Mouse (Mus musculus): ENCODE measurements at regions not wholly inside any gene's neighbourhood (a gene's known extent, or its start where the extent isn't known, plus 50 kb on each side); places are given as distances from the start of the nearest gene placed in this dataset.

GRCm38 (mm10) chr6:140961987-140962386 is 232.9 kb downstream of the Gm11077 start:
- Histone ChIP-seq H3K9ac (ENCODE audit: low read depth, low read length, severe bottlenecking) (no peak overlapping the region), H3K9me3 (ENCODE audit: control insufficient read depth, low read length) (no peaks in the 10 kb centered on the region), H3K27me3 (ENCODE audit: control insufficient read depth, insufficient read depth, low read length) (no peaks in the 10 kb centered on the region), H3K4me3 (replicated peaks; ENCODE audit: low read length) (no peak overlapping the region), H3K4me2 (replicated peaks; ENCODE audit: low read depth, low read length, severe bottlenecking) (no peak overlapping the region), H3K36me3 (ENCODE audit: control insufficient read depth, insufficient read depth, low read length) (no peaks in the 10 kb centered on the region), H3K4me1 (ENCODE audit: control insufficient read depth, insufficient read depth, low read length) (no peaks in the 10 kb centered on the region), H3K27ac (replicated peaks; ENCODE audit: low read depth, low read length) (no peak overlapping the region)
- DNase-seq (ENCODE audit: low spot score) (no peak), ATAC-seq (ENCODE audit: low FRiP score, low read depth) (no peak)
- no peak for TF ChIP-seq POLR2A (IDR thresholded peaks at IDR 0.05; ENCODE audit: borderline replicate concordance, extremely low read depth, insufficient read depth, insufficient read length)
- 85% methylated on average over 11 of the region's 11 CpGs for WGBS

DNA sequence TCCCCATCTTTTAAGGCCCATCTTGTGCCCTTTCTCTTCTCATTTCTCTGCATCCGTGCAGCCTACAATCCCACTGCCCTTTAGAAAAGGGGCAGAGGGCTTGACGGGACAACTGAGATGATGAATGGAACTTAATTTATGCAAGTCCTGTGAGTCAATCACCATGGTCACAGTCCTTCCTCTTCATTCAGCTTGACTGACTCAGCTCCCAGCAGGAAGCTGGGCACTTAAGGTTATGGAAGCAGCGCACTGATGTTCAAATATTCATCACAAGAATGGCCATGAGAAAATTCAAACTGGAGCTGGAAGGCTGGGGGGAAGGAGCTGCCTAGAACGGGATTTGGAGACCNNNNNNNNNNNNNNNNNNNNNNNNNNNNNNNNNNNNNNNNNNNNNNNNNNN is 233.5 kb downstream of the Gm11077 start:
- Histone ChIP-seq H3K4me1 (ENCODE audit: control insufficient read depth, insufficient read depth, low read length) (no peaks in the 10 kb centered on the region), H3K4me2 (replicated peaks; ENCODE audit: low read depth, low read length, severe bottlenecking) (no peak overlapping the region), H3K36me3 (ENCODE audit: control insufficient read depth, insufficient read depth, low read length) (no peaks in the 10 kb centered on the region), H3K27me3 (ENCODE audit: control insufficient read depth, insufficient read depth, low read length) (no peaks in the 10 kb centered on the region), H3K4me3 (replicated peaks; ENCODE audit: low read length) (no peak overlapping the region), H3K9ac (ENCODE audit: low read depth, low read length, severe bottlenecking) (no peak overlapping the region), H3K27ac (replicated peaks; ENCODE audit: low read depth, low read length) (no peak overlapping the region), H3K9me3 (ENCODE audit: control insufficient read depth, low read length) (no peaks in the 10 kb centered on the region)
- DNase-seq (ENCODE audit: low spot score) (no peak), ATAC-seq (ENCODE audit: low FRiP score, low read depth) (no peak)
- no peak for TF ChIP-seq POLR2A (IDR thresholded peaks at IDR 0.05; ENCODE audit: borderline replicate concordance, extremely low read depth, insufficient read depth, insufficient read length)
- 74% methylated on average over 4 of the region's 4 CpGs for WGBS

DNA sequence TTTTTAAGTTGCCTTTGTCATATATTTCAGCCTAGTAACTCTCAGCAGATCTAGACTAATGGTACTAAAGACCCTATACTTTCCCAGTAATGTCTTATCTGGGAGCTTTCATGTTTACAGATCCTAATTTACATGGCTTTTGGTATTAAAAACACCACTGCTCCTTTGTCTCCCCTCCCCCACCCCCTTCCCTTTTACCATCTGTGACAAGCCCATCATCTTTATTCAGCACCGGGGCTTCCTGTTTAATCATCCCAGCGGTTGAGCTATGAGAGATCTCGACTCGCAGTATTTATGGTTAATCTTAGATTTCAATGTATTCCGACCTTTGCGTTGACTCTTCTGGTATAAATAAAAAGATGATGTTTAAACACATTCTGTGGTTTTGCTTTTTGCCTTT is 244.6 kb downstream of the Gm11077 start:
- H3K9ac ChIP-seq (ENCODE audit: low read depth, low read length, severe bottlenecking) = no peak overlapping the region
- H3K9me3 ChIP-seq (ENCODE audit: control insufficient read depth, low read length) = no peaks in the 10 kb centered on the region
- WGBS = 71% methylated on average over 6 of the region's 6 CpGs
- TF ChIP-seq POLR2A (IDR thresholded peaks at IDR 0.05; ENCODE audit: borderline replicate concordance, extremely low read depth, insufficient read depth, insufficient read length) = no peak
- H3K36me3 ChIP-seq (ENCODE audit: control insufficient read depth, insufficient read depth, low read length) = no peaks in the 10 kb centered on the region
- no peak for DNase-seq (ENCODE audit: low spot score)
- no peaks in the 10 kb centered on the region for H3K27me3 ChIP-seq (ENCODE audit: control insufficient read depth, insufficient read depth, low read length)
- no peaks in the 10 kb centered on the region for H3K4me1 ChIP-seq (ENCODE audit: control insufficient read depth, insufficient read depth, low read length)
- H3K4me3 ChIP-seq (replicated peaks; ENCODE audit: low read length) = no peak overlapping the region
- H3K27ac ChIP-seq (replicated peaks; ENCODE audit: low read depth, low read length) = no peak overlapping the region
- ATAC-seq (ENCODE audit: low FRiP score, low read depth) = no peak
- H3K4me2 ChIP-seq (replicated peaks; ENCODE audit: low read depth, low read length, severe bottlenecking) = no peak overlapping the region

- WGBS = 86% methylated on average over 5 of the region's 5 CpGs
- Histone ChIP-seq H3K4me3 (replicated peaks; ENCODE audit: low read length) (no peak overlapping the region), H3K4me2 (replicated peaks; ENCODE audit: low read depth, low read length, severe bottlenecking) (no peak overlapping the region), H3K27me3 (ENCODE audit: control insufficient read depth, insufficient read depth, low read length) (no peaks in the 10 kb centered on the region), H3K9me3 (ENCODE audit: control insufficient read depth, low read length) (no peaks in the 10 kb centered on the region), H3K36me3 (ENCODE audit: control insufficient read depth, insufficient read depth, low read length) (no peaks in the 10 kb centered on the region), H3K27ac (replicated peaks; ENCODE audit: low read depth, low read length) (no peak overlapping the region), H3K9ac (ENCODE audit: low read depth, low read length, severe bottlenecking) (no peak overlapping the region), H3K4me1 (ENCODE audit: control insufficient read depth, insufficient read depth, low read length) (no peaks in the 10 kb centered on the region)
- no peak for DNase-seq (ENCODE audit: low spot score)
- ATAC-seq (ENCODE audit: low FRiP score, low read depth) = no peak
- TF ChIP-seq POLR2A (IDR thresholded peaks at IDR 0.05; ENCODE audit: borderline replicate concordance, extremely low read depth, insufficient read depth, insufficient read length) = no peak
Measured at GRCm38 (mm10) chr6:140976989-140977388, 247.9 kb downstream of the Gm11077 start.

DNA sequence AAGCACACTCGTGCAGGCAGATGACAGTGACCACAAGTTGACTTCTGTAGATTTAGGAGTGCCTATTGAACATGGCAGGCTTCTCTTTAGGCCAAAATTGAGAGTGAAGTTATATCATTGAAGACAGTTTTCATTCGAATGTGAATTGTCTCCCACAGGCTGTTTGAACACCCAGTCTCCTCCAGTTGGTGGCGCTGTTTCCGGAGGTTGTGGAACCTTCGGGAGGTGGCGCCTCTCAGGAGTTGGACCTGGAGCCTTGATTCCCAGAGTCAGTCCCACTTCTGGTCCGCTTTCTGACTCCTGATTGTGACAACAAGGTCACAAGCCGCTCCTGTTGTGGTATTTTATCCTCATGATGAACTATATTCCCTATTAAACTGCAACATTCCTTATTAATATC is 254.5 kb downstream of the Gm11077 start:
- no peaks in the 10 kb centered on the region for H3K27me3 ChIP-seq (ENCODE audit: control insufficient read depth, insufficient read depth, low read length)
- DNase-seq (ENCODE audit: low spot score) (no peak), ATAC-seq (ENCODE audit: low FRiP score, low read depth) (no peak)
- no peaks in the 10 kb centered on the region for H3K4me1 ChIP-seq (ENCODE audit: control insufficient read depth, insufficient read depth, low read length)
- no peaks in the 10 kb centered on the region for H3K9me3 ChIP-seq (ENCODE audit: control insufficient read depth, low read length)
- TF ChIP-seq POLR2A (IDR thresholded peaks at IDR 0.05; ENCODE audit: borderline replicate concordance, extremely low read depth, insufficient read depth, insufficient read length) = no peak
- H3K36me3 ChIP-seq (ENCODE audit: control insufficient read depth, insufficient read depth, low read length) = no peaks in the 10 kb centered on the region
- H3K9ac ChIP-seq (ENCODE audit: low read depth, low read length, severe bottlenecking) = no peak overlapping the region
- no peak overlapping the region for H3K4me2 ChIP-seq (replicated peaks; ENCODE audit: low read depth, low read length, severe bottlenecking)
- H3K27ac ChIP-seq (replicated peaks; ENCODE audit: low read depth, low read length) = no peak overlapping the region
- no peak overlapping the region for H3K4me3 ChIP-seq (replicated peaks; ENCODE audit: low read length)
- WGBS = 91% methylated on average over 8 of the region's 8 CpGs

DNA sequence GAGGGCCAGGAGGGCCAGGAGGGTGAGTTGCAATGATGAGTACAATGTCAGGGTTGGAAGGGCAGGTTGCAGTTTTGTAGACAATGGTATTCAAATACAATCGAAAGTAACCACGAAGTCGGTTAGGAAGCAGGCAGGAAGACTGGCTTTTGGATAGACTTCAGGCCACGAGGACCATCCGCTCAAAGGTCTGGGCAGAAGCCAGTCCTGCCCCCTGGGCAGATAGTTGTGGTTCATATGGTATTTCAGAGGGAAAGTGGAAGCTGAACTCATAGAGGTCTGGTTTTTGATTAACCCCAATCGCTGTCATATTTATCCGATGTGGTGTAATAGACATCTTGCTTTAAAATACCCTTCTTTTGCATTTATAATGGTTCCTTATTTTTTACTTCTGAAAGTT is 255.2 kb downstream of the Gm11077 start:
- TF ChIP-seq POLR2A (IDR thresholded peaks at IDR 0.05; ENCODE audit: borderline replicate concordance, extremely low read depth, insufficient read depth, insufficient read length) = no peak
- ATAC-seq (ENCODE audit: low FRiP score, low read depth) (no peak), DNase-seq (ENCODE audit: low spot score) (no peak)
- Histone ChIP-seq H3K9ac (ENCODE audit: low read depth, low read length, severe bottlenecking) (no peak overlapping the region), H3K27me3 (ENCODE audit: control insufficient read depth, insufficient read depth, low read length) (no peaks in the 10 kb centered on the region), H3K4me3 (replicated peaks; ENCODE audit: low read length) (no peak overlapping the region), H3K9me3 (ENCODE audit: control insufficient read depth, low read length) (no peaks in the 10 kb centered on the region), H3K36me3 (ENCODE audit: control insufficient read depth, insufficient read depth, low read length) (no peaks in the 10 kb centered on the region), H3K4me1 (ENCODE audit: control insufficient read depth, insufficient read depth, low read length) (no peaks in the 10 kb centered on the region), H3K4me2 (replicated peaks; ENCODE audit: low read depth, low read length, severe bottlenecking) (no peak overlapping the region), H3K27ac (replicated peaks; ENCODE audit: low read depth, low read length) (no peak overlapping the region)
- 97% methylated on average over 7 of the region's 7 CpGs for WGBS
